Mouse (Mus musculus) kidney, postnatal 4 days (tissue): Measurements from ENCODE around the gene Rev3l.

ENCODE experiments used
- DNase-seq, 2 experiments: peaks; one replicate each; pipeline ENCODE4 v3.0.0; 2021; ENCODE audit warnings: mixed read lengths in 2 of 2

Gene Rev3l

DNA sequence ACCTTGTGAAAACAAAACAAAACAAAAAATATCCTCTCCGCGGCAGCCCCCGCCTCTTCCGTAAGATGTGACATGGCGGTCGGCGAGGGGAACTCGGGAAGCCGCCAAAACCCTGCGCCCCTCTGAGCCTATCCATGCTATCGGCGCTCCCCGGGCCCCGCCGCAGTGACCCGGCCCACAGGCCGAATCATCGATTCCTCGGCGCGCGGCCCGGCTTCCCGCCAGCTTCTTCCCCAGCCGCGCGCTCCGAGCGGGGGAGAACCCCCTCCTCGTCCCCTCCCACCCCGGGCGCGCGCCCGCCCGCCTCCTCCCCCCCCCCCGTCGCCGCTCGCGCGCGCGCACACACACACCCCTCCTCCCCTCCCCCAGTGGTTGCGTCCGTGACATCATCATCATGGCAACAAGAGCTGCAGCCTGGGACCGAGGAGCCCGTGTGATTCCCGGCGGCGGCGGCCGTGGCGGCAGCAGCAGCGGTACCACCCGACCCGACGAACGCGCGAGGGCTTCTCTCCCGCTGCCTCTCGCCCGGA lies at the start of gene Rev3l:
TSS of gene Rev3l (plus strand) at position 383 of the 530 bp plus-strand sequence.
- DNase-seq = peak; percentile 94 to 97

DNA sequence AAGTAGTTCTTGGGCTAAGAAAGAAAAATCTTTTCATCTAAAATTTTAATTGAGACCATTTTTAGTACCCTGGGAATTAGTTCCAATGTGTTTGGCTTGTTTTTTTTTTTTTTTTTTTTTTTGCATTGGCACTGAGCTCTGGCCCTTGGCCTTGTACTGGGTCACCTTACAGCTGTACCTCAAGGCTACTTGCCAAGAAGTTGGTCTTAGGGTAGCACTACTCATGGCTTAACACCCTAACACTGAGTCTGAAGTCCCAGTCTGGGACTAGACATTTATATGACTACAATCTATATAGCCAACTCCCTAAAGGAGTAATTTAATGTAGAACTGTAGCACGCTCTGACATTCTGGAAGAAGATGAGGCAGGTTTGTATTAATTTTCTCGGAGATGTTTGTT lies 49.4 kb upstream of the Rev3l start:
- no peak for DNase-seq

DNA sequence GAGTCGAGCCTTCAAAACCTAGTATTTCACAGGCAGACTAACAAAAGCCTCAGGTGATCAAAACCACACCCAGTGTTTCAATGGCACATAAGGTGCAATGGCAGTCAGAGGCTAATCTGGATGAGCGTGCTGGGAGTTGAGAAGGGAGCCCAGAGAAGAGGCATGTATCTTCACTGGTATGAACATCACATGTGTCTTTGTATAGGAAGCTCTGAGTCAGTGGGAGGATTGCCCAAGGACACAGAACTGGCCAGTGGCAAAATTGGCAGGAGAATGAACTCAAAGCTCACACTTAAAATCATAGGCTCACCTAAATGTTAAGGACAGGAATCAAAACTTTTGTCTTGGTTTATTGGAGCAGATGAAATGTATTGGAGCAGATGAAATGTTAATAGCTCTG lies 48.4 kb upstream of the Rev3l start:
- no peak for DNase-seq

DNA sequence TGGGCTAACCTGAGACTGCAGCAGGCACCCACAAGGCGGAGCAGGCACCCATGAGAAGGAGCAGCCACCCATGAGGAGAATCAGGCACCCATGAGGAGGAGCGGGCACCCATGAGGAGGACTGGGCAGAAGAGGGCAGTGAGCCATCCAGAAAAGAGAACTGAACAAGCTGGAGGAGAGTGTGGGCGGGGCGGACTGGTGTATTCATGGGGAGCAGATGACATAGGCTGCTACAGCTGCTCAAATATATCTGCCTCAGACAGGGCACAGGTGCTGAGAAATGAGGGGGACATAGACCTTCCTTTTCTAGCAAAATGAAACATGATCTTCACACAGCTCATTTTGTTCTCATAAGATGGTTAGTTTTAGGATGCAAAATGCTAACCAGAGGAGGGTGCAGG lies 45.1 kb upstream of the Rev3l start:
- peak in 1 of 2 experiments; percentile 31 for DNase-seq

DNA sequence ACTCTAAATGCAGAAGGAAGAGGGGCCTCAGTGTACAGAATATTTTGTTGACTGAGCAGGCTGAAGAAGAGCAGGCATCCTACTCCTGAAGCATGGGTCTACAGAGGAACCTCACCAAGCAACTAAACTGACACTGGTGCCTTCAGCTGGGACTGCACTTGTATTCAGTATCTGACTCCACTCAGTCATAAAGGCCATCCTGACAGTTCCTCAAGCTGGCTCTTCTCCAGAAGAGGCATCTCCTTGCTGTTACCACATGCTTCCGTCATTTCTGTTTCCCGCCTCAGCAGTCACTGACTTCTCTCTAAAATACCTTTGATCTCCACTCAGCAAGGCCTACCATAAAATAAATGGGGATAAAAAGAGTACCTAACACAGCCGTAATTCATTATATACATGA lies 44.1 kb upstream of the Rev3l start:
- DNase-seq = no peak

DNA sequence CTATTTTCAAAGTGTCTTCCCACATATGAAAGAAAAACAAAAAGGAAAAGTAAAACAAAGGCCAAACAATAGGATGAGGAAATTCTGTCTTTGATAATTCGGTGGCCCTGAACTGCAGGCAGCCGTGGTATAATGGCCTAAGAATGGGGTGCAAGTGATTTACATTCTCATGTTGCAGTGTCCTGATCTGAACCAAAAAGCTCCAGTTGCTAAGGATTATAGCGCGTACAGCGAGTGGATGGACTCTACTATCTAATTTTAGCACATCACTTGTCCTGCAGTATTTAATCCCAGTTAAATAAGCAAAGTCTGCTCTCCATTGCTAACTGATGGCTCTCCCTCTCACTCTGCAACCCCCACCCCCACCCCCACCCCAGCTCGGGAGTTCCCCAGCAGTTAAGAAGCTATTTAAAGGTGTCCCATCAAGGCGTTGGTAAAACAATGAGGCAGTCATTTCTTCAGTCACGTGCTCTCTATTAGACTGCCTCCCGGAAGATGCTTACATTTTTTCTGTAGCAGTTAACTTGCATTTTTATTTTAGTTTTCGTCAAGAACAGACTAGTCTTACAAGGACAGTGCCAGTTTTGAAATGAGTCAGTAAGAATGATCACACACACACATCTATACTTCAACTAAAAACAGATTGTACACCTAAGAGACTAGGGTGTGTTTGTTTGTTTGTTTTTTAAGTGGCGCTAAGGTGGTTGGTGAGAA lies 40.4 kb upstream of the Rev3l start:
- no peak for DNase-seq

DNA sequence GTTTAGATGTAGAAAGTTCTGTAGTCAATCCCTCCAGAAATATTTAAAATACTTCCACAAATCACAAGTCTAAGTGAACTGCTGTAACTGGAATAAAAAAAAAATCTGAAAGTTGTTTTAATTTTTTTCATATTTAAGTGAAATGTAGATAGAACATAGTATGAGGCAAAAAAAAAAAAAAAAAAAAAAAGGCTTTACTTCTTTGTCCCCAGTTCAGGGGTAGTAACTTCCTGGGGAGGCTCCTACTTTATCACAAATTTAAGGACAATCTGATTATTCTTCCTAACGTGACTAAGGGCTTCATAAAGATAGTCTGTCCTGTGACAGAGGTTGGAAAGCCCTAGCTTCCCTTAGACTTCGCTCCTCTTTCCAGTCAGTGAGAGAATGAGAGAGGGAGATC lies 39.8 kb upstream of the Rev3l start:
- DNase-seq = no peak

DNA sequence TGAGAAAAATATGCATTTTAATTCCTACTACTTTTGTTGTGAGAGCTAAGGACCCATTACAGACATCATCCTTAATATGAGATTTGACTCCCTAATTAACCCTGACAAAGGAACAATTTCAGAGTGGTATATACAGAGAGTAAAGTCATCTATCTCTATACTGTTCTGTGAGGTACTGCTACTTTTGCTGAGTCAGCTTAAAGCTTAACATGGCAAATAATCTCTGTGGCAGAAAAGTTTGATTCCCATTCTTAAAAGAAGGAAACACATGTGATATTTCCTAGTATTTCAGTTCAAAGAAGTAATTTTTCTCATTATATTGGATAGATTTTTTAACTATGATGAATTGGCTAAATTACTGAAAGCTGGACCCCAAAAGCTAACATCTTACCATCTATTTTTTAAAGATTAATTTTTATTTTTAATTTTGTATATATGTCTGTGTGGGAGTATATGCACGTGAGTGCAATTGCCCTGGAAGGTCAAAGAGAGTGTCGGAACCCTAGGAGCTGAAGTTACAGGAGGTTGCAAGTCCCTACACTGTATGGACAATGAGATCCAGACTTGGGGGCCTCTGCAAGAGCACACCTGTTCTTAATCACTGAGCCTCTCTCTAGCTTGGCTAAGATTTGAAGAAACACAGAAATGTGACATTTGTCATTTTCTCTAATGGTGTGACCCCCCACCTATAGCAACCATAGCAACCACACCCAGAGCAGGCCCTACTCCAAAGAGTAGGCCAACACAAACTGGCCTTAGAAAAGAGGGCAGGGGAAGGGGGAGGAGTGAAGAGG lies 24.0 kb upstream of the Rev3l start:
- DNase-seq = no peak

DNA sequence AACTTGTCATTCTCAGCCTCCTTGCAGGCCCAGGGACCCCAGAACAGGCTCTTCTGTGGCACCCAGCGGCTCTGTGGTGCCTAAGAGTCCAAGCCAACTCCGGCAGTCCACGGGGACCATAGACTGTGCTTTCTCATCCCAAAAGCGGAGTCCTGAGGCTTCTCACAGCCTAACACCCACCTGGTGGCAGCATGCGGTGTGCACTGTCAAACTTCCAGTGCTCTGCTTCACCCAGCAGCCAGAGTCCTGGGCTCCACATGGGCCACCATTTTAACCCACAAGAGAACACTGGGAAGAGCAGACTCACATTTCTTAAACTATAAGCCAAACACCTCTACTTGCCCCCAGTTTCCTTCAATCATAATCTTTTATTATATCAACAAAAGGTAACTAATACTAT lies 15.0 kb upstream of the Rev3l start:
- no peak for DNase-seq

DNA sequence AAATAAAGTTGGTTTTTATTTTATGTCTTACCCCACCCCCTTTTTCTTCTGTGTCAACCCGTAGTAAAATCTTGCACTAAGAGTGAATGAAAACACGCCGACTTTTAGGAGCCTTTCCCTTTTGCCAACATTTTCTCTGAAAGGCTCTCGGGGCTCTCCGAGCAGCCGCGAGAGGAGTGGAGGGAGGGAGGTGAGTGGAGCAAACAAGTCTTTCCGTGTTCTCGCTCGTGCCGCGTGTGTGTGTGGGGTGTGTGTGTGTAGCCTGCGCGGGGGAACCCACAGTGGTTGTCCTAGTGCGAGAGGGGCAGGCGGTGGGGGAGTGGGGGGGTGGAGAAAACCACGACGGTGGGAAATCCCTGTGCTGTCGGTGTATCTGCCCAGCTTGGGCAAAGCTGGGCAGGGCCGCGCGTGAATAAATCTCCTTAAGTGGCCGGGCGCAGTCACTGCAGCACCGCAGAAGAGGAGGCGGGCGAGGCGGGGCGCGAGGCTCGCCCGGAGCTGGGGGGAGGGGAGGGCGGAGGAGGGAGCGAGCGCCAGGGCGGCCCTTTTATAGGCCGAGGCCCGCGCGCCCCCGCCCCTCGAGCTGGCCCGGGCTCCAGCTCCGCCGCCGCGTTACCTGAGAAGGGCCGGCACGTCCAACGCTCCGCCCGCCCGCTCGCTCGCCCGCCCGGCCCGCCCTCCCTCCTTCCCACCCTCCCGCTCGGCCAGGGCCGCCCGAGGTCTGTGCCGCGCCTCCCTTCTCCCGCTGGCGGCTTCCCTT lies 762 bp upstream of the Rev3l start:
- peak; percentile 95 to 97 for DNase-seq

DNA sequence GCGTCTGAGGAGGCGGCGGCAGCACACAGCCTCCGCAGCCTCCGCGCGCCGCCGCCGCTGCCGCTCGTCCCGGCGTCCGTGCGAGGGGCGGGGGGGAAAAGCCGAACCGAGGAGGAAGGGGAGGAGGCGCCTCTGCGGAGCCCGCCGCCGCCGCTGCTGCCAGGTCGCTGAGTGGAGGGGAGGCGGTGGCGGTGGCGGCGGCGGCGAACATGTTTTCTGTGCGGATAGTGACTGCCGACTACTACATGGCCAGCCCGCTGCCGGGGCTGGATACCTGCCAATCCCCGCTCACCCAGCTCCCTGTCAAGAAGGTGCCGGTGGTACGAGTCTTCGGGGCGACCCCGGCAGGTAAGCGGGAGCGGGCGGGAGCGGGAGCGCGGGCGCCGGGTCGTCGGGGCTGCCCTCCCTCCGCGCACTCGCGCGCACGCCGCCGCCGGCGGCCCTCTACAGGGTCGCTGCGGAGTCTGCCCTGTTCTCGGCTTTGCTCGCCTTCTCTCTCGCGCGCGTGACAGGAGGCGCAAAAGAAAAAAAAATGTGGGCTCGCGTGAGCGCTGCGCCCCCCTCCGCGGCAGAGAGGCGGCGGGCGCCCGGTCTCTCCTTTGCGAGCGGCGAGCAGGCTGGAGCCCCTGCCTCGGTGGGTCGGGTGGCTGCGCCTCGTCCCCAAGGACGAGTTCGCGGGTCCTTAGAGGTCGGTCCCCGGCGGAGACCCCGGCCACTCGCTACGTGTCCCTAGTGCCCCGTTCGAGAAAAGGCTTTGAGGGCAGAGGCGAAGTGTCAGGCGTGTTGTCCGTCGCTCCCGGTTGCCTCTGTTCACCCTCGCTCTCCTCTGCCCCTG lies 565 bp downstream of the Rev3l start:
- peak; percentile 80 to 90 for DNase-seq

DNA sequence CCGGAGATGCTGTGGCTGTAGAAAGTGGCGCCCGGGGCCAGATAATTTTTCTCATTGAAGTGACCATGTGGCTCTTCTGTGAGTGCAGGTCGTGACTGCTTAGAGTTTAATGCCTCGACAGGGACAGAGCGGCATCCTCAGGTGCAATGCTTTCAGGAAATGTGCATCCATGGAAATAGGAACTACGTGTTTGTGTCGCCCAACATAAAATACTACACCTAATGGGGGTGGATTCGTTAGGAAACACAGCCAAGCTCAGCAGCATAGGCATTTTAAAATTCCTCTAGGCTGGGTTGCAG lies 1.1 kb downstream of the Rev3l start:
- DNase-seq = no peak

DNA sequence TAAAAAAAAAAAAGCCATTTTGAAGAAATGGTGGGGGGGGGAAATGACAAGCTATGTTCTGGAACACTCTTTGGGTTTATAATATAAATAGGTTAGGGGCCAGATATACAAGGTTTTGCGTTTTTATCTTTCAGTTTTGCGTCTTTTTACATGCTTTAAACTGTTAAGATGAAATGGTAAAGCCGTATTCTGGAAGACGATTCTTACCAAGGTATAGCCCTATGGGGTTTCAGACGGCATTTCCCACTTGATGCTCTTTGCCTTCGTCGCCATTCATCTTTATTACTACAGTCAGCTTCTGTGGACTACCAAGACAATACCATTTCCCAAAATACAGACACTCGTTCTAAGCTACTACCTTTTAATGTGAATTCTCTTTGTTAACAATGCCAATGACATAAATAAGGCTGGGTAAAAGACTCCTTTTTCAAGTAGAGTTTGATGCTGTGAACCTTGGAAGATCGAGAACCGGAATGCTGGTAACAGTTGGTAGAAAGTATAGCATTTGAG lies 1.6 kb downstream of the Rev3l start:
- DNase-seq = no peak

DNA sequence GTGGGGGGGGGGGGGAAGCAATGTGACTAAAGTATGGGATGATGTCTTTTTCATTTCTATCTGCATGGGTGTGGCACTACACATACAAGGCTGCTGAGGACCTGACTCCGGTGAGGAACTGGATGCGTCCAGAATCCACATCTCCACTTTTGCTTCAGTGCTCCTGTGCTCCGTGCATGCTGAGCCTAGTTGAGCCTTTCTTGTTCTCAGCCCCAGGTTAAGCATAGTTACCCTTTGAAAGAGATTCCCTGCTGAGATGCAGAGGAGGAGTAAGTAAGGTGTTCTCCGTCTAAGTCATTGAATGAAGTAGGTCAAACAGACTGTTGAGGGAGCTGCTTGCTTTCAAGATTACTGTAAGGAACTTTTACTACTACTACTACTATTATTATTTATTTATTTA lies 4.3 kb downstream of the Rev3l start:
- DNase-seq = no peak

DNA sequence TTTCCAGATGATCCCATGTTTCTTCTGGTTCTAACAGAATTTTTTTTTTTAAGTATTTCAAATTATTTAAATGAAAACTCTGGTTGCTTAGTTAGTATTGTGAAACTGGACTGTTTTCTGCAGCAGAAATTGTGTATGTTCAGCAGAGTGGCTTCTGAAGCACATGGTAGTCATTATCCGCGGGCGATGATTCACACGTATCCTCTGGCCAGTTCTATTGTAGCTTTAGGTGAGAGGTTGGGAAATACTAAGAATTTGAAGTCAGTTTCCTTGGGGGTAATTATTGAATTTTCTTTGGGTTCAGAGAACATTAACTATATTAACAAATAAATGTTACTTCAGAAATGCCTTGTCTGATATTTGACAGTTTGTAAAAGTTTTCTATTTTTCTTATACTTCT lies 10.1 kb downstream of the Rev3l start:
- DNase-seq = no peak

DNA sequence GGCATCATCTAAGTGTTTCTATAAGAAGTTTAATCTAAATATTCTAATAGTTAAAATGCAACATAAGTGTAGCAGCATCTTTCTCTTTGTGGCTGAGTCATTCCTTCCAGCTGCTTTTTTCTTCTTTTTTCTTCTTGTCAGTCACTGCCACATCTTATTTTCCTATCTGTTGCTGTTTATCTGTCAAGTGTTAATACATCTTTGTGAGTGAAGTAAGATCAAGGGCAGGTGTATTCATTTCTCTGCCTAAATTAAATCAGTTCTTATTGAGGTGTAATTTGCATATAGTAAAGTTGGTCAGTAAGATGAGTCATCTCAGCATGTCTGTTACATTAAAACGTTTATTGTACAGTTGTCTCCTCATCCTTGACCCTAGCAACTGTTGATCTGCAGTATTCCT lies 32.8 kb downstream of the Rev3l start:
- no peak for DNase-seq

DNA sequence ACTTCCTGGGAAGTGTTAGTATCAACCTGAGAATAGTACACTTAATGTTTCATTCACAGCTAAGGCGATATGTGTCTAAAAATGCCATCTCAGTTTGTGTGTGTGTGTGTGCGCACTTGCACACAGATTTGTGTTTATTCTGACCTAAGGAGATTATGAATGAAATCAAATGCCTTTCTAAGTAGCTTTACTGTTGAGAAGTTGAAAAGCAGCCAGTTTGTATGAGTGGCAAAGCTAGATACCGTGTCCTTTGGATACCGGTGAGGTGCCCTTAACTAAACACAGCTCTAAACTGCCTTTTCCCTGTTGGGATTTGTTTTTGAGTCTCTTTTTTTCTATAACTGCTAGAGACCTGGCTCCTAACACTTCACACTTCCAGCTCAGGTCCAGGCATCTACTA lies 34.8 kb downstream of the Rev3l start:
- no peak for DNase-seq

DNA sequence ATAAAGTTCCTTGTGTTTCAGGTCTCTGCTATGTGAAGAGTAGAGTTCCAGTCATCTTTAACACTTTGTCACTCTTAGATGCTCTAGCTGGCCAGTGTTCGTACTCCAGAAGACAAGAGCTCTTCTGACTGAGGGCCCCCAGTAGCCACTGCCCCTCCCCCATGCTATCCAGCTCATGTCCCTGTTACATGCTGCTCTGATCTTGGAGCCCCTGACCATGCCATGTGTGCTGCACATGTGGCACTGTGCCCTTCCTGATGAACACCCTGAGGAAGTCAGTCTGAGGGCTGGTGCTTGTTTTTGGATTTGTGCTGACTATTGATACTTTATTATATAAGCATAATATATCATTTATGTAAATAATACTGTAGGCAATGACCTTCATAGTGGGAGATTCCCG lies 40.3 kb downstream of the Rev3l start:
- no peak for DNase-seq

DNA sequence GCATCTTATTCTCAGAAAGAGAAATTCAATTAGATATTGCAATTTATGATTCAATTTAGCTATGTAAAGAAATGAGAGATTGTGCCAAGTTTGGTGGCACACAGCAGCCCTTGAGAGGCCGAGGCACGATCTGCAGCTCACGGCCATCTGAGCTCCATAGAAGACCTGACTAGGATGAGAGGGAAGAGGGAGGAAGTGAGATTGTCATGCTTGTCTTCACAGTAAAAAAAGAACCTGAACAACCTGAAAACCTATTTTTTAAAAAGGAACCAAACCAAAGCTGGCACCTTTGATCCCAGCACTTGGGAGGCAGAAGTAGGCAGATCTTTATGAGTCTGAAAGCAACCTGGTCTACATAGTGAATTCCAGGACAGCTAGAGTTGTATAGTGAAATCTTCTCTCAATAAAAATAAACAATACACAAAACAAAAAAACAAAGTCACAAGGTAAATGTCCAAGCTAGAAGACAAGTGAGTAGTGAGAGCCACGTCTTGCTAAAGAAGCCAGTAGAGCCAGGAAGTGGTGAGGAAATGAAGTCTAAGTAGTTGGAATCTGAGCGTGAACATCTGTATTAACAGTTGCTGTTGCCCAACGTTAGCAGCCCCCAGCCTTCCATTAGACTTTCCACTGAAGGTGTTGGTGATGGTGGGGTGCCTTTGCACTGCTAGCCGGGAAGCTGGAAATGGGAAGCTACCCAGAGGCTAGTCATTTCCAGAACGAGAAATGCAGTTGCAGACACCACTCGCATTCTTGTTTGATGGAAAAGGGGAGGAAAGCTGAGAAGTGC lies 42.2 kb downstream of the Rev3l start:
- no peak for DNase-seq

DNA sequence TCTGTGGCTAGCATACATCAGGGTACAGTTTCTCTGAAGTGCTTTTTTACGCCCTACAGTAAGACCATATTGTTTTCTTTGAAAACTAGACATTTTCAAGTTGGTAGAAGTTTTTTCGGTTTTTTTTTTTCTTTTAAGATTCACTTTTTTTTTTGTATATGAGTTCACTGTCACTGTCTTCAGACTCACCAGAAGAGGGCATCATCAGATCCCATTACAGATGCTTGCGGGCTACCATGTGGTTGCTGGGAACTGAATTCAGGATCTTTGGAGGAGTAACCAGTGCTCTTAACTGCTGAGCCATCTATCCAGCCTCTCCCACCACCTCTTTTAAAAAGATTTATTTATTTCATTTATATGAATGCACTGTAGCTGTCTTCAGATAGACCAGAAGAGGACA lies 45.0 kb downstream of the Rev3l start:
- no peak for DNase-seq

DNA sequence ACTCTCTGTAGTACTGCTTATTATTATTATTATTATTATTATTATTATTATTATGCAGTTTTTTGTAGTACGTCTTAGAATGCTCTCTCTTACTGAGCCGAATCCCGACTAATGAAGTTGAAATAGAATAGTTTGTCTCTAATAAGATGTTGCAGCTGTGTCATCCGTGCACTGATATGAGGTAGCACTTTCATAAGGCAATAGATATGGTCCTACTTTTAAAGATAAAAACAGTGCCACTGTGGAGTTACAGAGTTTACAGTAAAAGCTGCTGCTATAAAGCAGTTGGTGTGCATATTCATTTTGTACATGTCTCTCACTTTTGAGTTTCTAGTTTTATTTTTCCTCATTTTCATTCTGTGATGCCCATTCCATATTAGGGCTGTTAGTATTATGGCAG lies 46.4 kb downstream of the Rev3l start:
- no peak for DNase-seq

DNA sequence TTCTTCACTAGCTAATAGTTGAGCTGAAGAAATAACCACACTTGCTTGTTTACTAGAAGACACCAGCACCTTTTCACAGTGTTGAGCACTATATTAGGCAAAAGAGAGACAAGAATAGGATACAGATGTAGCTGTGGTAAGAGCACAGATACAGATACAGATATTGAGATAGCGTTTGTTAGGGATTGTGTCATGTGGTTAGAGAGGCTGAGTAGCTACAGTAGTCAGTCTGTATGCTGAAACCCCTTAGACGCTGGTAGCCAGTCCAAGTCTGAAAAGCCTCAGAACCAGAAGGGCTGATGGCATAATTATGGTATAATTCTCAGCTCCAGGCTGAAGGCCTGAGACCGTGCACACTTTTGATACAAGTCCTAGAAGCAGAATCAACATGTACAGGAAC lies 53.3 kb downstream of the Rev3l start:
- no peak for DNase-seq
